Mouse (Mus musculus): ENCODE measurements around the gene Agap2.

Gene Agap2

DNA sequence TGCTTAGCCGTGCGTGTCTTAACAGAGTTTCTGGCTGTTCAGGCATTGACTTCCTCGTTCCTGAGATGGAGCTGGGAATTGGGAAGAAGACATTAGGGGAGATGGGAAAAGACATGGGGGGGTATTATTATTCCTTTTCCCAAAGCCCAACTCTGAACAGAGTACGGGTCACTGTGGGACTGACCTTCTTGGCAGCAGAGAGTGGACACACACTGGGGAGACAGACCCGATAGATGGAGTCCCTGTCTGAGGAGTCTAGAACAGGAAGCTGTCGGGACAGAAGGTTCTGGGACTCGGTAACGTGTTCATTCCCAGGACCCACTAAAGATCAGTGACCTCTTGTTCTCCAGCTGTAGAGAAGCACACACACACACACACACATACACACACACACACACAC, 567 bp downstream of the Agap2 start:
- no peak for DNase-seq (ENCODE audit: low read depth, low spot score)

DNA sequence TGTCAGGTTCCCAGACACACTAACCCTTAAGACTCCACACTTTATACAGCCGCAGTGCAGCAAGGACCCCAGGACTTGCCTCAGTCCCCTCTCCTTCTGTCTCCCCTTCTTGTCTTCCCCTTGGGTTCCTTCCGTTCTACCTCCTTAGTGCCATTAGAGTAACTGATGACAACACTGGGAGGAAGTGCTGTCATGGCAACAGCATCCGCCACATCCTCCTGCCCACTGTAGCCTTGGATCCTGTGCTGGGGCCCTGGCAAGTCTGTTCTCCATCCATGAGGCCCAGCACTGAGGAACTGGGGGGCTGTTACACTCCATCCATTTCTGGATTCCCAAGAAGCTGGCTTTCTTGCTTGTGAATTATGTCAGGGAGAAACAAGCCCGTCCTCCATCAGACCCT, 998 bp downstream of the Agap2 start:
- DNase-seq (ENCODE audit: low read depth, low spot score), result peak; percentile 90

DNA sequence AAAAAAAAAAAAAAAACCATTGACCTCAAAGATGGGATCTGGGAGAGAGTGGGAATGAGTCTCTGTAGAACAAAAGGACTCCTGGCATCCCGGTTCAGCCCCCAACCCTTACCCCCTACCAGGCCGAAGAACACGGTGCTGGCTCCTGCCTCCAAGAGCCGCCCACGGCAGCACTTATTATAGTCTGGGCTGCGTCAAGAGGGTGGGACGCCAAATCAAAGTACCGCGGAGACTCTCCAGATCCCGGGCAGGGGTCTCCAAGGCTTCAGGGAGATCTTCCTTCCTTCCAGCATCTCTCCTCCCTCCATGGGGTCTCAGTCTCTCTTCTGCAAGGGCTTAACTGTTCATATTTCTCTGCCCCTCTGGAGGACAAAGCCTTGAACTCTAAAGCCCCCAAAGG, 2.4 kb downstream of the Agap2 start:
- DNase-seq (ENCODE audit: low read depth, low spot score), result no peak

DNA sequence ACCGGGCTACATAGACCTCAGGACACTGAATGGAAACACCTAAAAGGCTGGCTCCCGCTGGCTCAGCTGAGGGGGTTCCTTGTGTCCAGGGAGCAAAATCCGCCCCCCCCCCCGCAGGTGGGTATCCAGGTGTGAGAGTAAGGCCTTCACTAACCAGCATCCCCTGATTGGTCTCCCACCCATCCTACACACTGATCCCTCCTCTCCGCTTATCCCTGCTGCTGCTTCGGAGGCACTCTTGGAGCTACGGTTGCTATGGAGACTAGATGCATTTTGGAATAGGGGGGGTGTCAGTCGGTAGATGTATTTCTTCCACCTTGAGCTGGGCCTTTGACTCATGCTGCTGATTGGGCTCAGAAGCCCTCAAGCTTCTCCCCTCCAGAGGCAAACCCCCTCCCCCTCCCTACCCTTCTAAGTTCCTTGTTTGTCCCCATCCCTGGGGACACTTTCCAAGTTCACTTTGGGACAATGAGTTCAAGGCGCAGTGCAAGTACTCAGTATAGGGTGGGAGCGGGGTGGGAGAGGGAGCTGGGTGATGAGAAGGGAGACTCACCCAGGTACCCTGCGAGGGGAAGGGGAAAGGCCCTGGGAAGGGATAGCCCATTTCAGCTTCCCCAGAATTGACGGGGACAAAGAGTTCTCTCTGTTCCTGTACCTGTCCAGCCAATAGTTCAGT, 3.1 kb downstream of the Agap2 start:
- no peak for DNase-seq (ENCODE audit: low read depth, low spot score)

DNA sequence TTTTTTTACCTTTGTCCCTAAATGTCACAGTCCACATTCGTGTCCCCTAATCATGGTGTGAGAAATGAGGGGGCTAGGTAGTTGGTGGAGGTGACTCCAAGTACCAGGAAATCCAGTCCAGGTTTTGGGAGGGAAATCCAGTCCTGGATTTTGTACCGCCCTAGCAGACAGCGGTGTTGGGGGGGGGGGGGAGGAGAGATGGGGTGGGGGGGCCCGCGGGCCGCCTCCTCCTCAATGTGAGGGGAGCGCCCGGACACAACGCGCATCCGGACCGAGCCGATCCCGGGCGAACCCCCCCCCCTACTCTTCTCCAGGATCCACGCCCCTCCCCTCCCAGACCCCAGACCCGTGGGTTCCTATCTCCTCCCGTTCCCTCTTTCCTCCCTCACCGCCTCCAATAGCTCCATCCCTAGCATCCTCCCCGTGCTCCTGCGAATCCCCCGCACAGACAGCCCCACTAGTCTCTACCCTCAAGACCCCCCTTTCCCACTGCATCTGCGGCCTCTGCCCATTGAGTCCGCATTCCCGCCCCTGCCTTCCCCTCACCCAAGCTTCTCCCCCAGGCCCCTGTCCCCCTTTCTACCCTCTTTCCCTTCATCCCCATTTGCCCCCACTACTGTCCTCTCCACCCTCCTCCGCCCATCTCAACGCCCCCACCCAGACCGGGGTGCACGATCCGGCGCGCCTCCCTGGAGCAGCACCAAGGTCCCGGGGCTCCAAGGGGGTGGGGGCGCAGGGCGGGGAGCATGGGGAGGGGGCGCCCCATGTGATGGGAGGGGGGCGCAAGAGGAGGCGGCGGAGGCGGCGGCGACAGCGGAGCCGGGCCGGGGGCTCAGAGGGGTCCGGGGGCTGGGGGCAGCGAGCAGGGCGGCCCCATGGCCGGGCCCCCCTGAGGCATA, 3.8 kb downstream of the Agap2 start:
- DNase-seq (ENCODE audit: low read depth, low spot score), result no peak

DNA sequence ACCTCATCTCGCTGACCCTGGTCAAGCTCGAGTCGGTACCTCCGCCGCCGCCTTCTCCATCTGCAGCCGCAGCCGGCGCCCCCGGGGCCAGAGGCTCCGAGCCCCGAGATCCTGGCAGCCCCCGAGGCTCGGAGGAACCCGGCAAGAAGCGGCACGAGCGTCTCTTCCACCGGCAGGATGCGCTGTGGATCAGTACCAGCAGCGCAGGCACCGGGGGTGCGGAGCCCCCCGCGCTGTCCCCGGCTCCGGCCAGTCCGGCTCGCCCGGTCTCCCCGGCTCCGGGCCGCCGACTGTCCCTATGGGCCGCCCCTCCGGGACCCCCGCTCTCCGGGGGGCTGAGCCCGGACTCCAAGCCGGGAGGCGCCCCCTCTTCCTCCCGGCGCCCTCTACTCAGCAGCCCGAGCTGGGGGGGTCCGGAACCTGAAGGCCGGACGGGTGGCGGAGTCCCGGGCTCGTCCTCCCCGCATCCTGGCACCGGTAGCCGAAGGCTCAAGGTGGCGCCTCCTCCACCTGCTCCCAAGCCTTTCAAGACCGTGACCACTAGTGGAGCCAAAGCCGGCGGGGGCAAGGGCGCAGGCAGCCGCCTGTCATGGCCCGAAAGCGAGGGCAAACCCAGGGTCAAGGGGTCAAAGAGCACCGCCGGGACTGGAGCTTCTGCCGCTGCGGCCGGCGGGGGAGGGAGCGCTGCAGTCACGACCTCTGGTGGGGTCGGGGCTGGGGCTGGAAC, 4.7 kb downstream of the Agap2 start:
- no peak for DNase-seq (ENCODE audit: low read depth, low spot score)

DNA sequence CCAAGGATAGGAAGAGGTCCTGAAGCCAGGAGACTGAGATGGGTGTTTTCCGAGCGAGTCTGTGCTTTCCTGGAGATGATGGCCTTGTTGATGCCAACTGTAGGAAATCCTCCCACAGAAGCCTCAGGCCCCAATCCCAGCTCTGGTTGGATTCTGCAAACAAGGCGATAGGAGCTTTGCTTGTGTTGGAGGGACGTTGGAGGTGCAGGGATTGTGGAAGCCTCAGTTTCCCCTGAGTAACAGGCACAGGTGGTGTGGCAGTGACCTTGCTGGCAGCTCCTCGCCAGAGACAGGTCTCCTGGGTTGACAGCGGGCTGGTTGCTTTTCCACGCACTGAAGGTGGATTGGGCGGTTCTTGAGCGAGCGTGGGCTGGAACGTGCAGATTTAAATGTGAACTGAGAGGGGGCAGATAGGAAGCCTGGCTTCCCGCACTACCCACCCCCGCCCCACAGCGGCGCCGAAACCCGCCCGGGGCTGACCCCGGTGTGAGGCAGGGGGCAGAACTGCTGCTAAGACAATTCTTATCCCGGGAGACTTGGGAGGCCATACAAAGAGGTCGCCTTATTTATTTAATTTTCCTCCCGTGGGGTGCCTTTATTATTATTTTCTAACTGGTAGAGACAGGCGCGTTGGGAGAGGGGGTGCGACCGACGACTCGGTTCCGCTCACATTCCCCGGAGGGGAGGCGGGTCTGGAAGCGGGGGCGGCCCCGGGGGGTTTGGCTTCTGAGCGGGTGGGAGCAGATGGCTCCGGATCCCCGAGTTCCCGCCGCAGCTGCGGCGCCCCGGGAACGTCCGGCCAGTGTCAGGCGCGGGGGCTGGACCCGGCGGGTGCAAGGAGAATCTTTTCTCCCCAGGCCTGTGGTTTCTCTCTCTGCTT, 6.1 kb downstream of the Agap2 start:
- DNase-seq (ENCODE audit: low read depth, low spot score), result no peak

DNA sequence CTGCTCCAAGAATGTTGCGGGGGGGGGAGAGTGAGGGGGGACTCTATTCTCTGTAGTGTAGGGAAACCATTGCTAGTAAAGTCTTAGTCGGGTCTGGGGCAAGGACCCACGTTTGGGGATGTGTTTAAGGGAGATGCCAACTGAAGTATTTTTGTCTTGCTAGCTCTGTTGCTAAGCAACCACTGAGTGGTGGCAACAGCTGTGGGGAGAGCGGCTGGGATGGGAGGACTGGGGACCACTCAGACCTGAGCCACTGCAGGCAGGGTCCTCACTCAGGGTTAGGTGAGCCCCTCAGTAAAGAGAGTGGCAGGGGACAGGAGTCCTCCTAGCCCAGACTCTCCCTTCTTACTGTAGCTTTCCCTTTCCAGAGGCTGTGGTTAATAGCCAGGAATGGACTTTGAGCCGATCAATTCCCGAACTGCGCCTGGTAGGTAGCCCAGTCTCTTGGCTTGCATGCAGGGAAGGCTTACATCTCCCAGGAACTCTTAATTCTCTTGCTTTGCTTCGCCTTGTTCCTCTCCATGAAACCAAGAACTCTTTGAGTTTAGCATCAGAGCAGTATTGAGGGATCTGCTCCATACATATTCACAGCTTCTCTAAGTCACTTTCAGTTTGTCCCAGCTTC, 7.0 kb downstream of the Agap2 start:
- DNase-seq (ENCODE audit: low read depth, low spot score), result no peak

DNA sequence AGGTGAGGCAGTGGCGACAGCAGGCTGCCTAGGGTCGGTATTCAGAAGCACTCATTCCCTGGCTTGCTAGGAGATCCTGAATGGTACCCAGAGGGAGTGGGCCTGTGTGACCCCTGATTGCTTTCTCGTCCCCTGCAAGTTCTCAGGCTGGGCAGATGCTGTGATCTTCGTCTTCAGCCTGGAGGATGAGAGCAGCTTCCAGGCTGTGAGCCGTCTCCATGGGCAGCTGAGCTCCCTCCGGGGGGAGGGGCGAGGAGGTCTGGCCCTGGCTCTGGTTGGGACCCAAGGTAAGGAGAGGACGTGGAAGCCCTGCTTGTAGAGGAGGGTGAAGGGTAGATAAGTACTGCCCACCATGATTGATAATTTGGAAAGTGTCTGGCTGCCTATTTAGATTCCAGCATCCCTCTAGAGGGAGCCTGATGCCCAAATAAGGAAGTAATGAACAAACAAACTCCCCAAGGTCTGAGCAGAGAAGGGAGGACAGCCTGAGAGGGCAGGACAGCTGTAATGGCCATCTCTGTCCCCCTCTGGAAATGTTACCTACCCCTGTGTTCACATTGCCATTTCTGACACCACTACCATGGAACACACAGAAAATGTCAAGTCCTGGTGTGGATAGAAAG, 8.3 kb downstream of the Agap2 start:
- DNase-seq (ENCODE audit: low read depth, low spot score), result no peak

DNA sequence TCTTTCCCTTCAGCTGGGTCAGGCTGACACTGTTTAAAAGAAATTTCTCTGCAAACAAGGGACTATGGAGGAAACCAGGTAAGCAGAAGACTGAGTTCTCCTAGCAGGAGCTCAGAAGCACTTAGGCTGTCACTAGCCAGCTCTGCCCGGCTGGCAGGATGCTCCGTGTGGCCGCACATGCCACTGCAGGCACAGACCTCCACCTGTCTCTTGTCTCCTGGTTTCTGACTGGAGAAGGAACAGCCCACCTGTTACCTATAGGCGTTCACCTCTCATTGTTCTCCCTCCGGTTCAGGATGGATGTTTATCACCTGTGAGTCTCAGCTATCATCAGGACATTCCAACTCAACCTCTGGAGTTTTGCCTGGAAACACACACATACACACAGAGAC, 8.8 kb downstream of the Agap2 start:
- no peak for DNase-seq (ENCODE audit: low read depth, low spot score)

DNA sequence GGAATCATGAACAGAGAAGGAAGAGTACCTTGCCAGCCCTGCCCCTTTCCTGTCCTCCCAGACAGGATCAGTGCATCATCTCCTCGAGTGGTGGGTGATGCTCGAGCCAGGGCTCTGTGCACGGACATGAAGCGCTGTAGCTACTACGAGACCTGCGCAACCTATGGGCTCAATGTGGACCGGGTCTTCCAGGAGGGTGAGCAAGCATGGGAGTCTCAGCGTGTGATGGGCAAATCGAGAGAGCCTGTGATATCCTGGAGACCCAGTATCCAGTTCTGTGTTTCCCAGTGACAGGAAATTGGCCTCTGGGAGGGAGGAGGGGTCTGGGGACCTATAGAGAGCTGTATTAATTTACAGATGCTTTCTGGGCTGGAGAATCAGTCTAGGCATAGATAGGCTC, 10.0 kb downstream of the Agap2 start:
- no peak for DNase-seq (ENCODE audit: low read depth, low spot score)

DNA sequence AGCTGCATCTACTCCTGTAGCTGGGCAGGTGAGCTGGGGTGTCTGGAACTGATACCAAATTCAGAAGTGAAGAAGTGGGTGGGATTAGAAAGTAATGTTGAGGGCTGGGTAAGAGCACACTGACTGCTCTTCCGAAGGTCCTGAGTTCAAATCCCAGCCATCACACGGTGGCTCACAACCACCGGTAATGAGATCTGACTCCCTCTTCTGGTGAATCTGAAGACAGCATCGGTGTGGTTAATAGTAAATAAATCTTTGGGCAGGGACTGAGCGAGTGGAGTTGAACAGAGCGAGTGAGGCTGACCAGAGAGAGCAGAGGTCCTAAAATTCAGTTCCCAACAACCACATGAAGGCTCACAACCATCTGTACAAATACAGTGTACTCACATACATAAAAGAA, 10.5 kb downstream of the Agap2 start:
- DNase-seq (ENCODE audit: low read depth, low spot score), result no peak

DNA sequence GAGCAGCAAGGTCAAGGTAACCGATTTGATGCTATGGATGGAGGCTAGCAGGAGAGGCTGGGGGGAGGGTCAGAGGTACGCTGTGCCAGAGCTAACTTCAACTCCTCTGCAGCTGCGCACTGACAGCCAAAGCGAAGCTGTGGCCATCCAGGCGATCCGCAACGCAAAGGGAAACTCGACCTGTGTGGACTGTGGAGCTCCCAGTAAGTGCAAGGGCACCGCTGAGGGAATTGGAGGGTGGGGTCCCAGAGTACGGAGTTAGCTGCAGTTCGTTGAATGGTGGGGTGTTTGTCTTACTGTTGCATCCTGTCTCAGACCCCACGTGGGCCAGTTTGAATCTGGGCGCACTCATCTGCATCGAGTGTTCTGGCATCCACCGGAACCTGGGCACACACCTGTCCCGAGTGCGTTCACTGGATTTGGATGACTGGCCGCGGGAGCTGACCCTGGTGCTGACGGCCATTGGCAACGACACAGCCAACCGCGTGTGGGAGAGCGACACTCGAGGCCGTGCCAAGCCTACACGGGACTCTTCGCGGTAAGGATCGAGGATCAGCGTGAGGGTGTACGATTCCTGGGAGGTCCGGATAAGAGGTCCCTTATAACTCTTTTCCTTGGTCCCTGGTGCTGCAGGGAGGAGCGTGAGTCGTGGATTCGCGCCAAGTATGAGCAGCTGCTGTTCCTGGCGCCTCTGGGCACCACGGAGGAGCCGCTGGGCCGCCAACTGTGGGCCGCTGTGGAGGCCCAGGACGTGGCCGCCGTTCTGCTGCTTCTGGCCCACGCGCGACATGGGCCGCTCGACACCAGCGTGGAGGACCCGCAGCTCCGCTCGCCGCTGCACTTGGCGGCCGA, 15.7 kb downstream of the Agap2 start:
- DNase-seq (ENCODE audit: low read depth, low spot score), result no peak

DNA sequence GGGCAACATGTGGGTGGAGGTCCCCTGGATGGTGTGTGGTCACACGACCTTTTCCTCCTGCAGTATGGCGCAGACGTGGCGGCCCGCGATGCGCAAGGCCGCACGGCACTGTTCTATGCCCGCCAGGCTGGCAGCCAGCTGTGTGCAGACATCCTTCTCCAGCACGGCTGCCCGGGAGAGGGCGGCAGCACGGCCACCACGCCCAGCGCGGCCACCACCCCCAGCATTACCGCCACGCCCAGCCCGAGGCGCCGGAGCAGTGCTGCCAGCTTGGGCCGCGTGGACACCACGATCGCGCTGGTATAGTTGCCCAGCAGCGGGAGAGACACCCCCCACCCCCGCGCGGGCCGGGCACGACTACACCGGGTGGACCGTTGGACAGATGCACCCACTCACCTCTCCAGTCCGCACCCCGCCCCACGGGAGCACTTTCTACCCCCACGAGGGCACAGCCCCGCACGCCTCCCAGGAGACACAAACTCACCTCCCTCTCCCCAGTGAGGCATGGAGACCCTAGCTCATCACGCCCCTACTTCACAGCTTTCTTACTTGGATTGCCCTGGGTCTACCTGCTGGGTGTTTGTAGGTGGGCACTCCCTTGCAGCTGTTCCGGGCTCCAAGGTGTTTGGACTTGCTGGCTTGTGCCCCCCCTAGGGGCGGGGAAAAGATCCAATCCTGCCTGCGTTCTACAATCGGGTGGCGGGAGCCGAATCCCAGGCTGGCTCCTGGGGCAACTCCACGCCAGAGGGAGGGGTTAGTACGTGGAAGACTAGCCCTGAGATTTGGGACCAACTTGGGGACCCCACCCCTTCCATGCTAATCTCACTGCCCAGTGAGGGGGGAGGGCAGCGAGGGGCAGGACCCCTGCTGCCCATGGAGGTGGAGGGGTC, 16.7 kb downstream of the Agap2 start:
- DNase-seq (ENCODE audit: low read depth, low spot score), result no peak

DNA sequence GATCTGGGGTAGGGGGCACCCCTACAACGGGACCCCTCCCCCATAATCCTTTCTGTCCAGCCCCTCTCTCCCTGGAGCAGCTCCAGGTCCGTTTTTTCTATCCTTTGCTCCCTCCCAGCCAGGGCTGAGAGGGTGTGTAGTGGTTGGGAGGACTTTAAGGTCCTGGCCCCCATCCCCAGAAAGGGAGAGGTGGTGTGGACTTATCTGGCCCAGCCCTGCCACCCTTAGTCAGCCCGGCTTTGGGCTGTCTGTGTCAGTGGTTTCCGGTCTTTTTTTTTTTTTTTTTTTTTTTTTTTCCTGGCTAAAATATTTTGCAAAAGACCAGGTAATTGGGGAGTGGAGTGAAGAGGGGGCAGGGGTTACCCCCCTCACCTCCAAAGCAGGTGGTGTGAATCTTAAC, 17.7 kb downstream of the Agap2 start:
- no peak for DNase-seq (ENCODE audit: low read depth, low spot score)

DNA sequence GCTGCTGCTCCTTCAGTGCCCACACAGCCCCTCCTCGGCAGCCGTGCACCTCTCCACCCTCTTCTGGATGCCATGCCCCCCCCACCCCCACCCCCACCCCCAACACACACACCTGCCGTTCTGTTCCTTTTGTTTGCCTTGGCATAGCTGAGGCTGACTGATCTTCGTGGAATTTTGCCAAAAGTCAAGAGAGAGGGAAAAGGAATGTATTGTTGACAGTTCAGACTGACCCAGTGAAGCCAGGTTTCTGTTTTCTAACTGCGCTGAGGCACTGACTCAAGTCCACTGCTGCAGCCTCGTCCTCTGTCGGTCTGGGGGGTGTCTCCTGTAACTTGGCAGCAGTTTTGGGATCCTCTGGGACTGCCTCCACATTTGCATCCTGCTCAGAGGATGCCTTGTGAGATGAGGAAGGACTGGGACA, 19.3 kb downstream of the Agap2 start:
- DNase-seq (ENCODE audit: low read depth, low spot score), result no peak

DNA sequence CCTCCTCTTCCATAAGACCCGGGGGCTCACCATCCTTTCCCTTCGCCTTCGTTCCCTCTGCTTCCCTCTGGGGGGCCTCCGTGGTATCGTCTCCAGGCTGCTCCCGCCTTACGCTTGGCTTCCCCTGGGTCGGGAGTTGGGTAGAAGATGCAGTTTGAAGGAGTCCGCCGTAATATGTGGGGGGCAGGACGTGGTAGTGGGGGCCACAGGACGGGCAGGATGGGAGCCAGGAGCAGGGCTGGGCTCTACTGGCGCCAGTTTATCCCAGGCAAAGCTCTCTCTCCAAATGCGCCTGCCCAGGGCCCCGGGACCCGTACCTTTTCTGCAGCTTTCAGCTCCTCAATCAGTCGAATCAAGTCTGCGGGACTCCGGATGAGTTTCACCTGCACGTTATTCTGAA, 23.4 kb downstream of the Agap2 start:
- no peak for DNase-seq (ENCODE audit: low read depth, low spot score)

DNA sequence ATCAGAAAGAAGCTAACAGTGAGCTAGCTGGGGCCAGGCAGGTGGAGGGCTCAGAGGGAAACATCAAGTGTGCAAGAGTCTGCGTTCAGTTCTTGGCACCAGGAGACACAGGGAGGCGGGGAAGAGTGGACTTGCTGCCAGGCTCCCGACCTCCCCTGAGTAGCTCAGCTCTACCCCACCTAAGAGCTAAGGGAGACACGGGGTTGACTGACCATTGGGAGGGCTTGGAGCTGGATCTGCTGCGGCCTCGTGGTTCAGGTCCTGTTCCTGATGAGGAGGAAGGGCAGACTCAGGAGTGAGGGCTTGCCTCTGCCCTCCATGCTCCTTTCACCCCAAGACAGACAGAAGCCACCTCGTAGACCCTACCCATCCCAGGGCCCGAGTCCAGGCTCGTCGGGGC, 24.1 kb downstream of the Agap2 start:
- no peak for DNase-seq (ENCODE audit: low read depth, low spot score)

DNA sequence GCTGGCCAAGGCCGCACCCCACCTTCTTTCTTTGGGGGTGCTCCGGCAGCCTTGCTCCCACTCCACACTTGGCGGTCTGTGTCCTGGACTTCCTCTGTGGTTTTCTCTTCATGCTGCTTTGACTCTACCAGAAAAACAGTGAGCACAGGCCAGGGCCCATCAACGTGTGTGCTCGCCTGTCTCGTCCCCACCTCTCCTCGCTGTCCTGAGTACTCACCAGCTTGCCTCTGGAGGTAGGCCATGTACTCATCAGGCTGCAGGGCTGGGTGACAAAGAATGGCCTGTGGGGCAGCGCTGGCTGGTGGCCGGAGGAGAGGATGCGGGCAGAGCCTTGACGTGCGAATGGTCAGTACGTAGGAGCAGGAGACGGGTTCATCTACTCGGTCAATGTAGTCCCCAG, 24.8 kb downstream of the Agap2 start:
- no peak for DNase-seq (ENCODE audit: low read depth, low spot score)
